Mouse (Mus musculus): ENCODE measurements around the gene Ifna1.
"Not testable (repeated sequence)": the region's sequence is repeated elsewhere in the genome, so short reads cannot be mapped to it uniquely, and the experiment has no call there.

- not testable (repeated sequence) for TF ChIP-seq CTCF (IDR thresholded peaks at IDR 0.05; ENCODE audit: borderline replicate concordance, extremely low read depth, insufficient read depth, insufficient read length); POLR2A (IDR thresholded peaks at IDR 0.05; ENCODE audit: borderline replicate concordance, extremely low read depth, insufficient read depth, insufficient read length, poor library complexity, severe bottlenecking)
Observed at GRCm38 (mm10) chr4:88827116-88827515, 22.8 kb upstream of the Ifna1 start, which contains the start of gene Ifna6.
